8 mouse cellular contexts compared by ENCODE assay signal in genomic region chr13:45962776-45963175, GRCm38 (mm10). TPM values are rescaled to one million over a fixed set of nuclear protein-coding genes. Genes with fewer than 3 reads are reported as not detected.
DNase-seq lines count a peak whose midpoint lies in the region; ATAC-seq and TF ChIP-seq lines count a peak whose summit lies in the region.

No protein-coding gene starts in this region.

- peak overlapping the region; percentile 95; the same call in 1 of the 2 replicates for H3K27ac ChIP-seq in hindbrain, embryonic 14.5 days
- peak overlapping the region; percentile 95 for H3K27ac ChIP-seq in midbrain, postnatal 0 days (ENCODE audit: low read depth, low read length)

- no peaks in the 10 kb centered on the region for H3K27me3 ChIP-seq in hindbrain, embryonic 14.5 days (ENCODE audit: control insufficient read depth, insufficient read depth, low read length)
- no peaks in the 10 kb centered on the region for H3K27me3 ChIP-seq in midbrain, postnatal 0 days (ENCODE audit: insufficient read depth, low read length)

- DNase-seq in kidney, adult 9 months: peak; percentile 34
- no peak for DNase-seq in kidney, postnatal 14 days
- DNase-seq in brain, embryonic 14.5 days (ENCODE audit: low read depth): peak; percentile 32
- no peak for DNase-seq in hindbrain, embryonic 14.5 days (ENCODE audit: low spot score)
- DNase-seq in midbrain, postnatal 0 days (ENCODE audit: low spot score): peak; percentile 10
- no peak for DNase-seq in gastrocnemius, postnatal 36 days

- H3K9me3 ChIP-seq in hindbrain, embryonic 14.5 days (ENCODE audit: control insufficient read depth, low read length): no peaks in the 10 kb centered on the region
- no peaks in the 10 kb centered on the region for H3K9me3 ChIP-seq in midbrain, postnatal 0 days (ENCODE audit: low read length)

- H3K4me1 ChIP-seq in hindbrain, embryonic 14.5 days (replicated peaks; ENCODE audit: control insufficient read depth, insufficient read depth, low read length): peaks cover 45% of the 10 kb centered on the region
- H3K4me1 ChIP-seq in midbrain, postnatal 0 days (ENCODE audit: insufficient read depth, low read length): no peaks in the 10 kb centered on the region

- H3K4me2 ChIP-seq in hindbrain, embryonic 14.5 days (replicated peaks): peak overlapping the region; percentile 91
- peak overlapping the region; percentile 63 for H3K4me2 ChIP-seq in midbrain, postnatal 0 days (ENCODE audit: low read depth, low read length, poor library complexity, severe bottlenecking)

- 7% methylated on average over 5 of the region's 5 CpGs for WGBS in hindbrain, embryonic 14.5 days
- under 1% methylated on average over 5 of the region's 5 CpGs for WGBS in midbrain, postnatal 0 days

- TF ChIP-seq CTCF in brain, embryonic 14.5 days (IDR thresholded peaks at IDR 0.05; ENCODE audit: borderline replicate concordance, extremely low read depth, insufficient read depth, insufficient read length): no peak
- TF ChIP-seq CTCF in midbrain, postnatal 0 days (IDR thresholded peaks at IDR 0.05): no peak

- no peaks in the 10 kb centered on the region for H3K36me3 ChIP-seq in hindbrain, embryonic 14.5 days (replicated peaks; ENCODE audit: control insufficient read depth, insufficient read depth)
- H3K36me3 ChIP-seq in midbrain, postnatal 0 days (ENCODE audit: insufficient read depth, low read length): no peaks in the 10 kb centered on the region

- peak overlapping the region; percentile 97 for H3K9ac ChIP-seq in hindbrain, embryonic 14.5 days
- peak overlapping the region; percentile 96 for H3K9ac ChIP-seq in midbrain, postnatal 0 days (replicated peaks; ENCODE audit: low read length, poor library complexity, severe bottlenecking)

- no peak for ATAC-seq in hindbrain, embryonic 14.5 days (ENCODE audit: low FRiP score)
- ATAC-seq in midbrain, postnatal 0 days (ENCODE audit: low FRiP score): no peak
- no peak for ATAC-seq in megakaryocyte-erythroid progenitor cell, adult 5-6 weeks (replicated peaks; ENCODE audit: low FRiP score, low TSS enrichment, poor library complexity, severe bottlenecking)
- no peak for ATAC-seq in activated CD4-positive, CD25-positive, alpha-beta regulatory T cell, adult 4 months

- H3K4me3 ChIP-seq in hindbrain, embryonic 14.5 days (replicated peaks; ENCODE audit: low read length): peak overlapping the region; percentile 94
- peak overlapping the region; percentile 93 for H3K4me3 ChIP-seq in midbrain, postnatal 0 days (ENCODE audit: low read depth, low read length)

- intact Hi-C loops in gastrocnemius, postnatal 36 days (cut with DNase I): loop anchor here (5.0 kb wide), 2 partner anchors 40 to 90 kb away; no protein-coding TSS in a partner anchor

- no peak for TF ChIP-seq POLR2A in brain, embryonic 14.5 days (IDR thresholded peaks at IDR 0.05; ENCODE audit: borderline replicate concordance, extremely low read depth, insufficient read depth, insufficient read length, poor library complexity, severe bottlenecking)

RNA-seq across cellular contexts. Expression of gene Atxn1, which starts 2.0 kb away (rescaled TPM):
- polyA plus RNA-seq in brain, embryonic 14.5 days (2012; rRNA removed): 9.2 and 11.0 TPM in 2 replicates
- 5.4 and 8.1 TPM in 2 replicates for polyA plus RNA-seq in hindbrain, embryonic 14.5 days (2014; fragmentation: Nextera tagmentation; extraction: Ambion mirVana)
- 26.6 and 31.4 TPM in 2 replicates for total RNA-seq in midbrain, postnatal 0 days (2014; rRNA removed)
- polyA plus RNA-seq in midbrain, postnatal 0 days (2015; fragmentation: Nextera tagmentation; extraction: Ambion mirVana): 9.3 and 12.0 TPM in 2 replicates
- 6.3 and 28.0 TPM in 2 replicates for total RNA-seq in megakaryocyte-erythroid progenitor cell, adult 5-6 weeks (2014; fragmentation: Nextera tagmentation)
- 5.0 and 23.3 TPM in 2 replicates for total RNA-seq in megakaryocyte-erythroid progenitor cell, adult 5-6 weeks (2017)
- 10 to 100 TPM; 28.1 to 32.9 TPM for polyA plus RNA-seq in activated CD4-positive, CD25-positive, alpha-beta regulatory T cell, adult 4 months (2017; shearing (Covaris generic))
- total RNA-seq in gastrocnemius, postnatal 36 days (2021): 10 to 100 TPM; 33.7 to 39.7 TPM

Comparison
In these comparisons a context has a peak if more than half of its experiments do, and no peak if none do; other contexts are left out.
1. DNase-seq: peak in kidney, adult 9 months (single experiment), brain, embryonic 14.5 days (single experiment) and midbrain, postnatal 0 days (single experiment); none in kidney, postnatal 14 days (single experiment), hindbrain, embryonic 14.5 days (single experiment) and gastrocnemius, postnatal 36 days (0 of 2).